Mouse (Mus musculus): ENCODE results near the gene Gm11565.
"Not testable (repeated sequence)": the region's sequence is repeated elsewhere in the genome, so short reads cannot be mapped to it uniquely, and the experiment has no call there.

The Gm11565 gene

DNA sequence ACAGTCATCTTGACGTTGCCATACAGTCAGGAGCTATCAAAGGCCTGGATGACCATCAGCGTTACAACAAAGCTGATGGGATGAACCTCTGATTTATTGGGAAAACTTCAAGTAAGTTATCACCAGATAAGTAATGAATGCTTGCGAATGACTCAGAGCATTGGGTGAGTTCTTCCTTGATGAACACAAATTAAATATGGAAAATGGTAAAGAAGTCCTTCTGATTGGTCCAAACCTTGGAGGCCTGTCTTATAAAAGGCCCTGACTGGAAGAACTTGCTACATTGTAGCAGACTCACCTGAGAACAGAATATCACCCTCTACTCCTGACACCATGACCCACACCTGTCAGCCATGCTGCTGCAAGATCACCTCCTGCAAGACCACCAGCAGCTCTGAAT is at the start of gene Gm11565:
Gene Gm11565 (plus strand): TSS at position 301 of the 400 bp plus-strand sequence.
- no peak for DNase-seq (ENCODE audit: low spot score)

DNA sequence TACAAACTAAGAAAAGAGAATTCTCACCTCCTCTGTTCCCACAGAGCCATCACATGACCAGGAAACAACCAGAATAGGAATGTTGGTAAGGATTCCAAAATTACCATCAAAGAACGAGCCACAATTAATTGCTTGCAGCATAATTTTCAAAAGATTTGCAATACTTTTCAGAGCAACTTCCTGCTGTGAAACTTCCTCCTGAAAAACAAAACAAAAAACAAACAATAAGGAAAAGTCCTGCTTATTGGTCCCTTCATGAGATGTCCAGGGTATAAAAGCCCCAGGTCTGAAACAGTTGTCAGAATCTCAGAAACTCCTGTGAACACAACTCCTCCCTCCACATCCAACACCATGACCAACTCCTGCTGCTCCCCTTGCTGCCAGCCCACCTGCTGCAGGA is 41.5 kb upstream of the Gm11565 start, which contains the start of gene Krtap9-1:
Gene Krtap9-1 (plus strand): TSS at position 301 of the 400 bp plus-strand sequence.
- DNase-seq (ENCODE audit: low spot score): not testable (repeated sequence)

DNA sequence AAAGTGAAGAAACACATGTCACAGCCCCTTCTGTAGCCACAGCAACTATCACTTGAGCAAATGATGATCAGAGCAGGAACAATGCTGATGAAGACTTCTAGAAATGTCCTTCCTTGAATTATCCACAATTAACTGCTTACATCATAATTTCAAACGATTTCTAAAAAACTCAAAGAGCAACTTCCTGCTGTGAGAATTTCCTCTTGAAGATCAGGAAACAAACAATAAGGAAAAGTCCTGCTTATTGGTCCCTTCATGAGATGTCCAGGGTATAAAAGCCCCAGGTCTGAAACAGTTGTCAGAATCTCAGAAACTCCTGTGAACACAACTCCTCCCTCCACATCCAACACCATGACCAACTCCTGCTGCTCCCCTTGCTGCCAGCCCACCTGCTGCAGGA is 35.7 kb upstream of the Gm11565 start, which contains the start of gene Gm11567:
Gene Gm11567 (plus strand): TSS at position 301 of the 400 bp plus-strand sequence.
- DNase-seq (ENCODE audit: low spot score): not testable (repeated sequence)

DNA sequence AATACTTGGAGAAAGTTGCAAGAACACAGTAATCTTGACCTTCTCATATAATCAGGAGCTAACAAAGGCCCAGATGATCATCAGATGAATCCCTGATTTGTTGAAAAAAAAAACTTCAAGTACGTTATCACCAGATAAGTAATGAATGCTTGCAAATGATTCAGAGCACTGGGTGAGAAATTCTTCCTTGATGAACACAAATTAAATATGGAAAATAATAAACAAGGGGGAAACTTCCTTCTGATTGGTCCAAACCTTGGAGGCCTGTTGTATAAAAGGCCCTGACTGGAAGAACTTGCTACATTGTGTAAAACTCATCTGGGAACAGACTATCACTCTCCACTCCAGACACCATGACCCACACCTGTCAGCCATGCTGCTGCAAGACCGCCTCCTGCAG is 6.9 kb upstream of the Gm11565 start, which contains the start of gene Krtap31-1:
Gene Krtap31-1 (plus strand): TSS at position 301 of the 400 bp plus-strand sequence.
- DNase-seq (ENCODE audit: low spot score): no peak

DNA sequence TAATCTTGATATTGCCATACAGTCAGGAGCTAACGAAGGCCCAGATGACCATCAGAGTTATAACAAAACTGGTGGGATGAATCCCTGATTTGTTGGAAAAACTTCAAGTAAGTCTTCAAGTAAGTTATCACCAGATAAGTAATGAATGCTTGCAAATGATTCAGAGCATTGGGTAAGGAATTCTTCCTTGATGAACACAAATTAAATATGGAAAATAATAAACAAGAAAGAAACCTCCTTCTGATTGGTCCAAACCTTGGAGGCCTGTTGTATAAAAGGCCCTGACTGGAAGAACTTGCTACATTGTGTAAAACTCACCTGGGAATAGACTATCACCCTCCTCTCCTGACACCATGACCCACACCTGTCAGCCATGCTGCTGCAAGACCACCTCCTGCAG is 21.4 kb downstream of the Gm11565 start, which contains the start of gene Krtap31-2:
Gene Krtap31-2 (plus strand): TSS at position 301 of the 400 bp plus-strand sequence.
- DNase-seq (ENCODE audit: low spot score): no peak

DNA sequence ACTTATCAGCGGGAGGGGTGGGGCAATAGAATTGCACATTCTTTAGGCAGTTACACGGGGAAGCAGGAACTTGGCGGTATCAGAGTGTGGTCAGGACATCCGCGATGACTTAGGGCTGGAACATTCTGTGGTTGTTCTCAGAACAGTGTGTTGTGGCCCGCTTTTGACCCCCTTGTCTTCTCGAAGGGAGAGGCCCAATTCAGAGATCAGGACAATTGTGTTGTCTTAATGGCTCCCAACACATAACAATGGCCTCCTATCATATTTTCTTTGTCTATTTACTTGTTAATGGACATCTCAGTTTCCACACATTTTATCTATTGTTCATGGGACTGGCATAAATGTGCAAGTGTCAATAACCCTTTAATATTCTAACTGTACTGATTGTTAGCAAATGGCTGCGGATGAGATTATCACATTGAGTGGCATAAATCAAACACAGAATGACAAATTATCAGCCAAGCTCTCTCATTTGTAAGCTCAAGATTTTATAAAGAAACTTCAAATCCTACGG is 23.3 kb downstream of the Gm11565 start:
- DNase-seq (ENCODE audit: low spot score): no peak

DNA sequence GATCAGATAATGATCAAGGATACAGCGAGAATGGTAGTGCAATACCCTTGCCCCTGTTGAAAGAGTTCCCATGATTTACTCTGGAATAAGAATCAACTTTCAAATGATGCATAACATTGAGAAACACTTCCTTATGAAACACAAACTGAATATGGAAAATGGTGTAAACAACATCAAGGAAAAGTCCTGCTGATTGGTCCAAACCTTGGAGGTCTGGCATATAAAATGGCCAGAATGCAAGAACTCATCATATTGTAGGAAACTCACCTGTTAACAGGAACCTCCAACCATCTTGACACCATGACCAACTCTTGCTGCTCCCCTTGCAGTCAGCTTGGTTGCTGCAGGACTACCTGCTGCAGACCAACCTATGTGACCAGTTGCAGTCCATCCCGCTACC is 33.6 kb downstream of the Gm11565 start, which contains the start of gene Krtap9-5:
Gene Krtap9-5 (plus strand): TSS at position 301 of the 400 bp plus-strand sequence.
- no peak for DNase-seq (ENCODE audit: low spot score)

DNA sequence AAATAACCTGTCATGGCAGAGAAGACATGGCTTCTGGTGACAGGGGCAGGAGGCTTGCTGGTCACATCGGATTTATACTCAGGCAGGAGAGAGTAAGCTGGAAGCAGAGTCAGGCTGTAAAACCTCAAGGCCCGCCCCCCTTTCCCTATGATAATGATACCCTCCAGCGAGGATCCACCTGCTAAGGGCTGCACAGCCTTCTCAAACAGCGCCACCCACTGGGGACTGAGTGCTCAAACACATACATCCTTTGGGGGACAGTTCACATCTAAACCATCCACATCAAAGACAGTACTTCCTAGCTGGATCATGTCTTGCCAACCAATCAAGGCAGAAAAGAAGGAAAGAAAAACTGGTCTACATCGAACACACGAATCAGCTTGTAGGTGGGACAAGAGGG is 49.7 kb downstream of the Gm11565 start:
- no peak for DNase-seq (ENCODE audit: low spot score)
